Mouse (Mus musculus) gastrocnemius, adult 2 months (tissue): Measurements from ENCODE around the gene Pxmp4. TPM values are rescaled to one million over a fixed set of nuclear protein-coding genes. Genes with fewer than 3 reads are reported as not detected.

Experiments used
- DNase-seq: peaks from one replicate; pipeline ENCODE4 v3.0.0; 2022
- H3K27ac ChIP-seq: fragments of 200-600 bp; 2 replicates; pipeline ENCODE4 v1.8.1; 2022; ENCODE audit warnings: mild to moderate bottlenecking
- H3K4me3 ChIP-seq: fragments of 200-600 bp; 2 replicates; pipeline ENCODE4 v1.8.1; 2022; ENCODE audit warnings: mild to moderate bottlenecking, moderate library complexity
- CTCF ChIP-seq: fragments of 200-600 bp; IDR thresholded peaks from 2 replicates; pipeline ENCODE4 v1.8.1; 2022; ENCODE audit warnings: antibody characterized with exemption, mild to moderate bottlenecking, moderate library complexity
- intact Hi-C: fragments of 180-260 bp; cut with DNase I; formaldehyde crosslinking; loops from one replicate; pipeline ENCODE4 v1.15.1; 2025
- total RNA-seq, 2 experiments: library from RNA; stranded (reverse); gene quantifications; 2 replicates each; pipeline ENCODE4 v1.2.3; 2021

Pxmp4 gene
- total RNA-seq, 2 experiments from 2014 or later = 10.1 to 15.8 TPM

DNA sequence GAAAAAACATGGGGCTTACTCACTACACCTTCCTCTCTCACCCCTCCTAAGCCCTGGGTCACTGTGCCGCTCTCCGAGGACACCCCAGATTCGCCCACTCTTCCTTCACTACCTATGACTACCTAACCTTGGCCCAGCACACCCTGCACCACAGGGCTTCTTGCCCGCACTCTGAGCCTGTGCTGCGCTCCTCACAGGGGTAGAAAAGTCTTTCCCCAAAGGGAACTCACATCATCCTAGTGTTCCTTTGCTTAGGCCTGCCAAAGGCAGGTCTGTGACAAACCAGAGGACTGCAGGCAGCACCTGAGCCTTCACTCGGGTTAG, 25.8 kb downstream of the Pxmp4 start:
- Histone ChIP-seq H3K27ac (no peak overlapping the region), H3K4me3 (no peak overlapping the region)
- intact Hi-C loops = no loop called here
- no peak for TF ChIP-seq CTCF
- no peak for DNase-seq

- DNase-seq = no peak
- Histone ChIP-seq H3K4me3 (no peak overlapping the region), H3K27ac (no peak overlapping the region)
- no peak for TF ChIP-seq CTCF
- intact Hi-C loops = no loop called here
These were observed 26.4 kb downstream of the Pxmp4 start for GRCm38 (mm10) chr2:154576876-154577743.

GRCm38 (mm10) chr2:154574271-154574670, 29.2 kb downstream of the Pxmp4 start:
- intact Hi-C loops = no loop called here
- no peak for DNase-seq

GRCm38 (mm10) chr2:154572996-154573395, 30.5 kb downstream of the Pxmp4 start:
- Histone ChIP-seq H3K4me3 (no peak overlapping the region), H3K27ac (no peak overlapping the region)
- TF ChIP-seq CTCF = no peak
- no peak for DNase-seq
- intact Hi-C loops = no loop called here

More at GRCm38 (mm10) chr2:154574271-154574670, 29.2 kb downstream of the Pxmp4 start:
- TF ChIP-seq CTCF = no peak
- Histone ChIP-seq H3K27ac (no peak overlapping the region), H3K4me3 (no peak overlapping the region)

- H3K4me3 ChIP-seq = no peak overlapping the region
- intact Hi-C loops = no loop called here
- TF ChIP-seq CTCF = no peak
- no peak overlapping the region for H3K27ac ChIP-seq
- DNase-seq = no peak
These were observed 31.5 kb downstream of the Pxmp4 start for GRCm38 (mm10) chr2:154571976-154572375.

DNA sequence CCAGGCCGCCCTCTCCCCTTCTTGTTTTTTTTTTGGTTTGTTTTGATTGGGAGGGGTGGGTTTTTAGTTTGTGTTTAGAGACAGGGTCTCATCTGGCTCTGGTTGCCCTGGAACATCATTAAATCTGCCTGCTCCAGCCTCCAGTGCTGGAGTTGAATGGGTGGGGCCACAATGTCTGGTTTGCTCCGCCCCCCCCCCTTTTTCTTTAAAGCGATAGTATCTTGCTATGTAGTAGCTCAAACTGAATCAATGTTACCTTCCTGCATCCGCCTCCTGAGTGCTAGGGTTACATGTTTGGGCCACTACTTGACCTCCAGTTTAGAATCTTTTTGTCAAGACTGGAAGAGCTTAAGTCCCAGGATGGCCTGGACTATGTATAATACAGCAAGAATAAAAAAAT, 32.2 kb downstream of the Pxmp4 start:
- H3K27ac ChIP-seq = no peak overlapping the region
- no peak for DNase-seq
- intact Hi-C loops = no loop called here
- H3K4me3 ChIP-seq = no peak overlapping the region
- TF ChIP-seq CTCF = no peak

- intact Hi-C loops = no loop called here
- DNase-seq = no peak
- Histone ChIP-seq H3K27ac (0 out of 2 replicates have a peak overlapping the region, but pooled peaks have one; percentile 59), H3K4me3 (no peak overlapping the region)
- TF ChIP-seq CTCF = no peak
These were observed 32.8 kb downstream of the Pxmp4 start for GRCm38 (mm10) chr2:154570666-154571065.

- TF ChIP-seq CTCF = peak; percentile 33; the same call in 1 of the 2 replicates
- peak; percentile 98 for DNase-seq
- intact Hi-C loops = no loop called here
- Histone ChIP-seq H3K4me3 (peak within 1 kb of the TSS; percentile 84), H3K27ac (peak within 1 kb of the TSS; percentile 59)
These were observed 33.6 kb downstream of the Pxmp4 start, which contains the start of gene E2f1 for GRCm38 (mm10) chr2:154569836-154570286. TSS of gene E2f1 (minus strand) at chr2:154569892.

- H3K4me3 ChIP-seq = peak overlapping the region; percentile 84
- DNase-seq = peak; percentile 74
- intact Hi-C loops = no loop called here
- peak overlapping the region; percentile 4 for H3K27ac ChIP-seq
- TF ChIP-seq CTCF = no peak
These were observed 34.3 kb downstream of the Pxmp4 start for GRCm38 (mm10) chr2:154569071-154569748.

DNA sequence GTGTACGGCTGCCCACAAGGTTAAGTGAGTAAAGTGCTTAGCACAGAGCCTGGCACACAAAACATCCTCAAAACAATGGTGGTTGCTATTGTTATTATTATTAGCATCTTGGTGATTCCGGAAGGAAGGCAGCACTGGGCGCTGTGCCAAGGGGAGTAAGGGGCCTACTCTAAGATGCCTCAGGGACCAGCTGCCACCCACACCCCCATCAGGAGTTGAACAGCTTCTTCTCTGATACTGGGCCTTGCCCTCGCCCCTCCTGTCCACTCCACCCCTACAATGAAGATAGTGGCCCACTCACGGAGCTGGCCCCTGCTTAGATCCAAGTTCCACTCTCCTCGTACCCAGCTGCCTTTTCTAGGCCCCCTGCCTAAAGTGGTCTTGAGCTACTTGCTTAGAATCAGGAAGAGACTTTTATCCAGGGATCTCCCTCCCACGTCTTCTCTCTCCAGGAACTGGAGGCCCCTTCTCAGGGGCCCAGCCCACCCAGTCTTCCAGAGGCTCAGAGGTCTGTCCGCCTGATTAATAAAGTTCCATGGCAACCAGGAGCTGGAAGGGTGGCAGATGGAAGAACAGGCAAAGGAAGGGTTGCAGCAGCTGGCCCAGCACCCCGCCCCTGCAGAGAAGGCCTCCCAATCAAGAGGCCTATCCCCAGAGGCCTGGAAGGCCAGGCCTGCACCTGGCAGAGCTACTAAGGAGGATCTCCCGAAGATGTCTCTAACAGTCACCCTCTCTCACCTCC, 35.0 kb downstream of the Pxmp4 start:
- intact Hi-C loops = no loop called here
- no peak for TF ChIP-seq CTCF
- peak overlapping the region; percentile 84 for H3K4me3 ChIP-seq
- DNase-seq = no peak
- H3K27ac ChIP-seq = peak overlapping the region; percentile 4

GRCm38 (mm10) chr2:154567766-154568165, 35.7 kb downstream of the Pxmp4 start:
- no peak for TF ChIP-seq CTCF
- intact Hi-C loops = no loop called here
- DNase-seq = no peak
- Histone ChIP-seq H3K4me3 (no peak overlapping the region; the same call in 1 of the 2 replicates), H3K27ac (no peak overlapping the region)

DNA sequence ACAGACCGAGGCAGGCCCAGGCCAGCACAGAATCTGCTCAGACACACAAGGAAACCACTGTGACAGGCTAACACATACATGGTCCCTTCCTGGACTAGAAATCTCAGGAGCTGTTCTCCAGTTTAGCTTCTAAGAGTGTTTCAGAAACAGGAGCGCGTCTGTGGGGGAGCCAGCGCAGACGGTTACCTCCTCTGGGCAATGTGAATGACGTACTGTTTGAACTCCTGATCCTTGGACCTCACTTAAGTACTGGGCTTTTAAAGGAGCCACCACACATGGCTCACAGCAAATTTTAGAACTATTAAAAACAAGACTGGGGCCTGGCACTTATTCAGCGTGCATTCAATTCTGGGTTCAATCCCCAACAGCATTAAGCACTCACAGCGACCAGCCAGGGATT, 36.9 kb downstream of the Pxmp4 start:
- DNase-seq = no peak
- Histone ChIP-seq H3K4me3 (no peak overlapping the region), H3K27ac (no peak overlapping the region)
- intact Hi-C loops = no loop called here
- no peak for TF ChIP-seq CTCF

DNA sequence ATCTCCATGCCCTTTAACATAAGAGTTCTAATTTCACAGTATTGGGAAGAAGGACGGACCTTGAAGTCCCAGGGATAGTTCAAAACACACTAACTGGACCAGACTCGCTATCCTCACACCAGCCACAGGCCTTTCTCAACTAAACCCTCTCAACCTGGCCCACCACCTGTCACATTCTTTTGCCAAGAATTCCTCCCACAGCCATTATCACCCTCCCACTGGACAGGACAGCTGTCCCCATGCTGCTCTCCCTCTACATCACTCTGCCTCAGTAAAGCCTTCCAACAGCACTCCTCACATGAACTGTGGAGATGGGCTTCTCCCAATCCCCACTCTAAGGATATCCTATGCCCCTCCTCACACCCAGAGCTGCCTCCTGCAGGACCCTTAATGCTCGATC, 37.9 kb downstream of the Pxmp4 start:
- DNase-seq = no peak
- intact Hi-C loops = no loop called here
- Histone ChIP-seq H3K4me3 (no peak overlapping the region), H3K27ac (no peak overlapping the region)
- TF ChIP-seq CTCF = no peak
